12 mouse cellular contexts compared by ENCODE assay signal in the genomic region with DNA sequence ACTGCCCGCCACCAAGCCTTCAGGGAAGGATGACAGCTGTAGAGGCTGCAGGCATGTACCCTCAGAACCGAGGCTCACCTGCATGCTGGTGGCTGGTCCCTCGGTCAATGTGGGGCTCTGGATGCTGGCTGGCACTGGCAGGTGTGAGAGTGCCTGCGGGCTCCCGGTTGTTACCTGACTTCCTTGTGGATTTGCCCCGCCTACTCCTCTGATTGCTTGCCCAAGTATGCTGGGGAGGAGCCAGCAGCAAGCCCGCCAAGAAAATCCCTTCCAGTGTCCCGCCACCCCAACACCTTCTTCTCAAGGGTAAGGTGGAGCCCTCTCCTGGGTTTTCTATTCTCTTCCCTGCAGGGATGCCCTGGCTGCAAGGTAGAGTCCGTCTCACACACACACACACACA. TPM values are rescaled to one million over a fixed set of nuclear protein-coding genes. Genes with fewer than 3 reads are reported as not detected.
DNase-seq lines count a peak whose midpoint lies in the region; ATAC-seq and TF ChIP-seq lines count a peak whose summit lies in the region.
"Had no signal": no experiment of that assay in that cellular context is flagged by ENCODE, and none has a peak within 500 bp of the region (broad histone marks: within the 10 kb centered on the region; RNA-seq: fewer than 3 reads in every experiment).

A gene (minus strand): TSS at position 171 of the 400 bp plus-strand sequence.

- peak within 1 kb of the TSS; percentile 42 for H3K4me2 ChIP-seq in kidney, postnatal 0 days (ENCODE audit: low read length)
- H3K4me2 ChIP-seq in lung, postnatal 0 days (replicated peaks; ENCODE audit: low read depth, low read length): peak within 1 kb of the TSS; percentile 33; the same call in 1 of the 2 replicates

- DNase-seq in embryo, embryonic 11 days: peak; percentile 13
- DNase-seq in embryo, embryonic 10.5 days (ENCODE audit: low spot score): no peak
- DNase-seq in ZHBTc4 (ENCODE audit: low read depth, low spot score): peak; percentile 66
- DNase-seq in kidney, postnatal 0 days (ENCODE audit: low spot score): peak; percentile 28
- peak; percentile 61 for DNase-seq in lung, postnatal 0 days (ENCODE audit: low spot score)
- DNase-seq in thymus, adult 2 months: no peak
- no peak for DNase-seq in spleen, postnatal 36 days (ENCODE audit: low spot score in 2 of 2)
- DNase-seq in heart, postnatal 4 days: no peak
- DNase-seq: thymus, postnatal 25 days had no signal

- H3K9me3 ChIP-seq in kidney, postnatal 0 days (replicated peaks; ENCODE audit: low read length): no peaks in the 10 kb centered on the region
- no peaks in the 10 kb centered on the region for H3K9me3 ChIP-seq in lung, postnatal 0 days (ENCODE audit: low read length)

- H3K4me3 ChIP-seq in kidney, postnatal 0 days (replicated peaks; ENCODE audit: low read depth, low read length): no peak within 1 kb of the TSS
- no peak within 1 kb of the TSS for H3K4me3 ChIP-seq in lung, postnatal 0 days (ENCODE audit: low read depth, low read length)
- no peak within 1 kb of the TSS for H3K4me3 ChIP-seq in thymus, adult 2 months (ENCODE audit: control insufficient read depth, insufficient read depth, low read length)
- H3K4me3 ChIP-seq: erythroblast, embryonic 14.5 days; left cerebral cortex, adult 2 months had no signal

- TF ChIP-seq EP300 in lung, postnatal 0 days (IDR thresholded peaks at IDR 0.05): no peak

- no peak for TF ChIP-seq POLR2A in thymus, adult 2 months (IDR thresholded peaks at IDR 0.05; ENCODE audit: control insufficient read depth, extremely low read depth, insufficient read depth, low read length, poor library complexity)

- ATAC-seq in kidney, postnatal 0 days (replicated peaks; ENCODE audit: low FRiP score, low read depth): no peak; the same call in 1 of the 2 replicates
- peak; percentile 52 for ATAC-seq in lung, postnatal 0 days

- H3K4me1 ChIP-seq in kidney, postnatal 0 days (replicated peaks; ENCODE audit: insufficient read depth, low read length): no peaks in the 10 kb centered on the region
- H3K4me1 ChIP-seq in lung, postnatal 0 days (ENCODE audit: insufficient read depth, low read depth, low read length): no peaks in the 10 kb centered on the region; the same call in 1 of the 2 replicates
- peaks cover 4% of the 10 kb centered on the region for H3K4me1 ChIP-seq in thymus, adult 2 months (replicated peaks; ENCODE audit: control insufficient read depth, insufficient read depth, low read length)

- WGBS in kidney, postnatal 0 days: 14% methylated on average over 9 of the region's 9 CpGs
- WGBS in lung, postnatal 0 days: 15% methylated on average over 9 of the region's 9 CpGs
- 75% methylated on average over 9 of the region's 9 CpGs for WGBS in thymus, adult 2 months

- no peak within 1 kb of the TSS for H3K27ac ChIP-seq in kidney, postnatal 0 days
- no peak within 1 kb of the TSS for H3K27ac ChIP-seq in lung, postnatal 0 days (ENCODE audit: low read length)
- no peak within 1 kb of the TSS for H3K27ac ChIP-seq in thymus, adult 2 months (ENCODE audit: control insufficient read depth, insufficient read depth, low read length)
- H3K27ac ChIP-seq: left cerebral cortex, adult 2 months had no signal

- H3K27me3 ChIP-seq in kidney, postnatal 0 days (ENCODE audit: insufficient read depth, low read length): no peaks in the 10 kb centered on the region
- H3K27me3 ChIP-seq in lung, postnatal 0 days (replicated peaks; ENCODE audit: insufficient read depth, low read length): no peaks in the 10 kb centered on the region
- H3K27me3 ChIP-seq in thymus, adult 2 months (ENCODE audit: control insufficient read depth, insufficient read depth, low read length): no peaks in the 10 kb centered on the region

- TF ChIP-seq CTCF in kidney, postnatal 0 days (IDR thresholded peaks at IDR 0.05; ENCODE audit: low read depth): no peak
- TF ChIP-seq CTCF in lung, postnatal 0 days (IDR thresholded peaks at IDR 0.05): no peak
- no peak for TF ChIP-seq CTCF in thymus, adult 2 months (IDR thresholded peaks at IDR 0.05; ENCODE audit: borderline replicate concordance, control insufficient read depth, extremely low read depth, insufficient read depth, low read length, poor library complexity)

- H3K36me3 ChIP-seq in kidney, postnatal 0 days (ENCODE audit: insufficient read depth, low read length): no peaks in the 10 kb centered on the region
- no peaks in the 10 kb centered on the region for H3K36me3 ChIP-seq in lung, postnatal 0 days (ENCODE audit: insufficient read depth, low read length)
- H3K36me3 ChIP-seq in thymus, adult 2 months (ENCODE audit: control insufficient read depth, insufficient read depth, low read length): no peaks in the 10 kb centered on the region

- 0 out of 2 replicates have a peak within 1 kb of the TSS, but pooled peaks have one; percentile 18 for H3K9ac ChIP-seq in kidney, postnatal 0 days (ENCODE audit: low read depth, low read length)
- no peak within 1 kb of the TSS for H3K9ac ChIP-seq in lung, postnatal 0 days (replicated peaks; ENCODE audit: low read depth)

RNA-seq across cellular contexts. Expression of the gene that starts here (rescaled TPM):
- polyA plus RNA-seq in kidney, postnatal 0 days (2015; fragmentation: Nextera tagmentation; extraction: Ambion mirVana): 6.9 and 8.1 TPM in 2 replicates
- 1.5 and 3.1 TPM in 2 replicates for polyA plus RNA-seq in lung, postnatal 0 days (2015; fragmentation: Nextera tagmentation; extraction: Ambion mirVana)
- polyA plus RNA-seq in thymus, adult 2 months (2012; rRNA removed): 1.5 and 2.9 TPM in 2 replicates
- under 1 TPM in 1 of 2 experiments, not detected in 1; 0.20 TPM for total RNA-seq in heart, postnatal 4 days (2021)
- total RNA-seq: granulocyte monocyte progenitor cell, adult 5-6 weeks; left cerebral cortex, adult 2 months had no signal
- polyA plus RNA-seq: erythroblast, embryonic 14.5 days had no signal

Comparison
In these comparisons a context has a peak if more than half of its experiments do, and no peak if none do; other contexts are left out.
1. DNase-seq: peak in embryo, embryonic 11 days (single experiment), ZHBTc4 (single experiment), kidney, postnatal 0 days (single experiment) and lung, postnatal 0 days (single experiment); none in embryo, embryonic 10.5 days (single experiment), thymus, adult 2 months (single experiment), spleen, postnatal 36 days (0 of 2) and heart, postnatal 4 days (single experiment).